In genomic region chr17:45814586-45814985, GRCm38 (mm10) we compare ENCODE assay signal across 10 mouse cellular contexts.
DNase-seq lines count a peak whose midpoint lies in the region; ATAC-seq lines count a peak whose summit lies in the region.
"Had no signal": no experiment of that assay in that cellular context is flagged by ENCODE, and none has a peak within 500 bp of the region (broad histone marks: within the 10 kb centered on the region; RNA-seq: fewer than 3 reads in every experiment).

No protein-coding gene starts in this region.

- peaks cover 13% of the 10 kb centered on the region for H3K4me1 ChIP-seq in neural tube, embryonic 12.5 days
- H3K4me1 ChIP-seq in stomach, embryonic 14.5 days (ENCODE audit: control insufficient read depth, insufficient read depth, low read length): peaks cover 18% of the 10 kb centered on the region
- H3K4me1 ChIP-seq in hindbrain, embryonic 11.5 days (replicated peaks; ENCODE audit: control insufficient read depth, insufficient read depth, low read length): no peaks in the 10 kb centered on the region

- intact Hi-C loops in heart, postnatal 14 days (cut with DNase I): loop anchor here (2.0 kb wide), 1 partner anchor 216 kb away; no protein-coding TSS in a partner anchor
- intact Hi-C loops in heart, postnatal 25 days (cut with DNase I): loop anchor here (2.0 kb wide), 1 partner anchor 218 kb away; the partner anchor contains the start of gene Vegfa
- intact Hi-C loops in gastrocnemius, postnatal 14 days (cut with DNase I; ENCODE audit: low total_unique reads): no loop called here

- no peak overlapping the region for H3K9ac ChIP-seq in neural tube, embryonic 12.5 days
- no peak overlapping the region for H3K9ac ChIP-seq in stomach, embryonic 14.5 days (replicated peaks; ENCODE audit: low read depth, low read length)
- no peak overlapping the region for H3K9ac ChIP-seq in hindbrain, embryonic 11.5 days (ENCODE audit: low read depth, low read length)
- H3K9ac ChIP-seq: forebrain, postnatal 0 days had no signal

- H3K27me3 ChIP-seq in neural tube, embryonic 12.5 days (replicated peaks): no peaks in the 10 kb centered on the region; the same call in 1 of the 2 replicates
- no peaks in the 10 kb centered on the region for H3K27me3 ChIP-seq in stomach, embryonic 14.5 days (ENCODE audit: control insufficient read depth, insufficient read depth, low read length)
- H3K27me3 ChIP-seq in hindbrain, embryonic 11.5 days (ENCODE audit: control insufficient read depth, insufficient read depth, low read length): no peaks in the 10 kb centered on the region

- no peaks in the 10 kb centered on the region for H3K36me3 ChIP-seq in neural tube, embryonic 12.5 days
- no peaks in the 10 kb centered on the region for H3K36me3 ChIP-seq in stomach, embryonic 14.5 days (ENCODE audit: control insufficient read depth, insufficient read depth, low read length)
- no peaks in the 10 kb centered on the region for H3K36me3 ChIP-seq in hindbrain, embryonic 11.5 days (ENCODE audit: control insufficient read depth, insufficient read depth, low read length)

- WGBS in neural tube, embryonic 12.5 days: 21% methylated on average over 11 of the region's 11 CpGs
- WGBS in stomach, embryonic 14.5 days: 10% methylated on average over 11 of the region's 11 CpGs
- WGBS in hindbrain, embryonic 11.5 days: 22% methylated on average over 11 of the region's 11 CpGs

- no peak overlapping the region for H3K27ac ChIP-seq in neural tube, embryonic 12.5 days
- no peak overlapping the region for H3K27ac ChIP-seq in stomach, embryonic 14.5 days (ENCODE audit: low read length)
- H3K27ac ChIP-seq in hindbrain, embryonic 11.5 days (ENCODE audit: low read depth, low read length): no peak overlapping the region

- H3K4me3 ChIP-seq in neural tube, embryonic 12.5 days: no peak overlapping the region
- H3K4me3 ChIP-seq in stomach, embryonic 14.5 days (ENCODE audit: low read depth, low read length): no peak overlapping the region
- no peak overlapping the region for H3K4me3 ChIP-seq in hindbrain, embryonic 11.5 days (ENCODE audit: low read depth, low read length)

- DNase-seq in heart, postnatal 14 days: peak; percentile 24 to 48
- DNase-seq in heart, postnatal 25 days (ENCODE audit: low spot score): no peak
- DNase-seq in neural tube, embryonic 10.5 days (ENCODE audit: extremely low spot score, low spot score): no peak
- DNase-seq in gastrocnemius, postnatal 14 days: peak; percentile 78
- no peak for DNase-seq in adrenal gland, postnatal 10 days
- no peak for DNase-seq in hindbrain, embryonic 11.5 days (ENCODE audit: low spot score)
- DNase-seq: forebrain, postnatal 0 days had no signal

- no peaks in the 10 kb centered on the region for H3K9me3 ChIP-seq in neural tube, embryonic 12.5 days
- H3K9me3 ChIP-seq in stomach, embryonic 14.5 days (ENCODE audit: control insufficient read depth, low read depth, low read length): no peaks in the 10 kb centered on the region
- no peaks in the 10 kb centered on the region for H3K9me3 ChIP-seq in hindbrain, embryonic 11.5 days (ENCODE audit: control insufficient read depth, low read length)

- 0 out of 2 replicates have a peak overlapping the region, but pooled peaks have one; percentile 9 for H3K4me2 ChIP-seq in neural tube, embryonic 12.5 days (replicated peaks)
- H3K4me2 ChIP-seq in stomach, embryonic 14.5 days (replicated peaks; ENCODE audit: low read depth, low read length): 0 out of 2 replicates have a peak overlapping the region, but pooled peaks have one; percentile 3
- no peak overlapping the region for H3K4me2 ChIP-seq in hindbrain, embryonic 11.5 days (replicated peaks; ENCODE audit: low read depth, low read length)
- H3K4me2 ChIP-seq: liver, embryonic 11.5 days had no signal

- ATAC-seq in neural tube, embryonic 12.5 days (ENCODE audit: low FRiP score, low read depth): peak; percentile 13; the same call in 1 of the 2 replicates
- ATAC-seq in stomach, embryonic 14.5 days (ENCODE audit: insufficient number of reproducible peaks, insufficient read depth, low FRiP score, low read depth): no peak
- ATAC-seq in hindbrain, embryonic 11.5 days (ENCODE audit: low FRiP score): no peak
- ATAC-seq: forebrain, postnatal 0 days had no signal

Comparison
In these comparisons a context has a peak if more than half of its experiments do, and no peak if none do; other contexts are left out.
1. DNase-seq: peak in heart, postnatal 14 days (2 of 2) and gastrocnemius, postnatal 14 days (single experiment); none in heart, postnatal 25 days (single experiment), neural tube, embryonic 10.5 days (single experiment), adrenal gland, postnatal 10 days (single experiment) and hindbrain, embryonic 11.5 days (single experiment).